Mouse (Mus musculus) G1E (cell line): ENCODE measurements at regions not wholly inside any gene's neighbourhood (a gene's known extent, or its start where the extent isn't known, plus 50 kb on each side); places are given as distances from the start of the nearest gene placed in this dataset.

ENCODE experiments used
- ATAC-seq: 2 replicates; pipeline ENCODE4 v1.8.0; 2016; ENCODE audit warnings: mild to moderate bottlenecking; ENCODE audit not compliant: insufficient number of reproducible peaks, poor library complexity, low FRiP score, severe bottlenecking; ENCODE audit errors: extremely low read depth
- DNase-seq: peaks from one replicate; pipeline ENCODE4 v3.0.0; 2012; ENCODE audit warnings: low spot score
- H3K27me3 ChIP-seq: 2 replicates; pipeline ENCODE4 v1.6.1; 2012; ENCODE audit warnings: mild to moderate bottlenecking, low read length, inconsistent platforms; ENCODE audit not compliant: insufficient read depth
- H3K36me3 ChIP-seq: replicated peaks from 2 replicates; pipeline ENCODE3; 2012; ENCODE audit warnings: mild to moderate bottlenecking, inconsistent platforms
- H3K4me1 ChIP-seq: 2 replicates; pipeline ENCODE4 v1.6.1; 2012; ENCODE audit warnings: low read depth, low read length, inconsistent platforms, mixed read lengths; ENCODE audit not compliant: insufficient read depth
- H3K4me3 ChIP-seq: 2 replicates; pipeline ENCODE4 v1.5.1; 2012; ENCODE audit warnings: low read depth, mild to moderate bottlenecking, inconsistent platforms, low read length, moderate library complexity, mixed read lengths
- H3K9me3 ChIP-seq: replicated peaks from 2 replicates; pipeline ENCODE4 v1.6.1; 2012; ENCODE audit warnings: inconsistent platforms
- CTCF ChIP-seq: IDR thresholded peaks from 2 replicates; pipeline ENCODE4 v1.5.1; 2012; ENCODE audit warnings: low read depth, low read length, inconsistent platforms, mixed read lengths
- GATA1 ChIP-seq: IDR thresholded peaks from 2 replicates; pipeline ENCODE4 v1.6.1; 2012; ENCODE audit warnings: borderline replicate concordance, low read length, inconsistent platforms, mixed read lengths
- GATA2 ChIP-seq: IDR thresholded peaks from 2 replicates; pipeline ENCODE4 v1.6.1; 2012; ENCODE audit warnings: low read depth, low read length, inconsistent platforms, borderline replicate concordance
- POLR2AphosphoS5 ChIP-seq: IDR thresholded peaks from 2 replicates; pipeline ENCODE4 v1.6.1; 2012; ENCODE audit warnings: low read depth, low read length, inconsistent platforms; ENCODE audit not compliant: insufficient replicate concordance
- TAL1 ChIP-seq: conservative IDR thresholded peaks from 2 replicates; pipeline ENCODE4 v1.6.1; 2012; ENCODE audit warnings: low read depth, low read length, inconsistent platforms, mixed read lengths

DNA sequence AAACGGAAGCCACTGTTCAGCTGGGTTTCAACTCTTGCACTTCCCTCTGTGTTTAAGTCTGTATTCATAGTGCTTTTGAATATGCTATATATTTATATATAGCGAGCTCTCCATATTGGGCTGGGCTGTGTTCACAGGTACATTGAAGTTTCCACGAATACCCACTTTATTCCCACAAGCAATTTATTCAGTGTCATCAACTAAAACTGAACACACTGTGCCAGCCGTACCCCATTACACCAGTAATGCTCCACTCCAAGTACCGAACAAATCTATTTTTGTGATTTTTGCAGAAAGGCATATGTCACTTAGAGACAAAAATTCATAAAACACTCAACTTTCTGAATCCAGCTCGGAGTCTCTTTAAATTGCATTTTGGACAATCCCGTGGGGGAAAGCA lies 1048.5 kb downstream of the Sorcs1 start:
- no peaks in the 10 kb centered on the region for H3K36me3 ChIP-seq
- no peaks in the 10 kb centered on the region for H3K9me3 ChIP-seq
- ATAC-seq, result no peak
- no peaks in the 10 kb centered on the region for H3K4me1 ChIP-seq
- DNase-seq, result no peak
- H3K4me3 ChIP-seq, result no peak overlapping the region
- no peaks in the 10 kb centered on the region for H3K27me3 ChIP-seq
- no peak for TF ChIP-seq CTCF
- no peak for TF ChIP-seq GATA1
- TF ChIP-seq GATA2, result no peak
- no peak for TF ChIP-seq POLR2AphosphoS5
- no peak for TF ChIP-seq TAL1

GRCm38 (mm10) chr19:49619920-49620319 lies 1058.5 kb downstream of the Sorcs1 start:
- Histone ChIP-seq H3K9me3 (no peaks in the 10 kb centered on the region; the same call in 1 of the 2 replicates), H3K4me3 (no peak overlapping the region), H3K4me1 (no peaks in the 10 kb centered on the region), H3K36me3 (no peaks in the 10 kb centered on the region), H3K27me3 (no peaks in the 10 kb centered on the region)
- no peak for TF ChIP-seq CTCF
- TF ChIP-seq GATA2, result no peak
- no peak for TF ChIP-seq POLR2AphosphoS5
- TF ChIP-seq GATA1, result no peak
- TF ChIP-seq TAL1, result no peak
- no peak for DNase-seq
- ATAC-seq, result no peak

DNA sequence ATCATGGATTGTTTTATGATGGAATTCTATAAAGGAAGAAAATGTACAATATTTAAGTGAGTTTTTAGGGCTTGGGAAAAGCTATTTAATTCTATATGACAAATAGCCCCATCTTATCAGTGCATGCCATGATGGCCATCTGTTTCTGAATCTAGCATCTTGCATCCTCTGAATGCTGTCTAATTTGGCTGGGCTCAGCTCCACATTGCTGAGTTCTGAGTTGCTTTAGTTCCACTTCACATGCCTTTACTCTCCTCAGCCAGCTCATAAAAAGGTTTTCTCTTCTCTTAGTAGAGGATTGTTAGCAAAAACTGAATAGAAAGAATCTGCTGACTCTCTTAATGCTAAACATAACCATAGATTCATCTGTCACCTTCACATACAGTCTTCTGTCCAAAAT lies 1063.4 kb downstream of the Sorcs1 start:
- Histone ChIP-seq H3K27me3 (no peaks in the 10 kb centered on the region), H3K36me3 (no peaks in the 10 kb centered on the region), H3K4me3 (no peak overlapping the region), H3K9me3 (peaks cover 3% of the 10 kb centered on the region), H3K4me1 (no peaks in the 10 kb centered on the region)
- ATAC-seq (no peak), DNase-seq (no peak)
- TF ChIP-seq POLR2AphosphoS5 (no peak), GATA1 (no peak), CTCF (no peak), TAL1 (no peak), GATA2 (no peak)
